Mouse (Mus musculus) heart, embryonic 10.5 days (tissue): Measurements from ENCODE around the gene Adra1b. TPM values are rescaled to one million over a fixed set of nuclear protein-coding genes. Genes with fewer than 3 reads are reported as not detected.

Experiments used
- DNase-seq: peaks from one replicate; pipeline ENCODE4 v3.0.0-alpha.2; 2017; ENCODE audit warnings: low spot score
- H3K27ac ChIP-seq: fragments of 300-500 bp; sonication (generic); 2 replicates; pipeline ENCODE4 v1.5.1; 2016; ENCODE audit warnings: mild to moderate bottlenecking
- H3K27me3 ChIP-seq: fragments of 300-500 bp; sonication (generic); 2 replicates; pipeline ENCODE4 v1.6.1; 2016; ENCODE audit warnings: mild to moderate bottlenecking; ENCODE audit not compliant: poor library complexity, insufficient read depth, severe bottlenecking
- H3K36me3 ChIP-seq: fragments of 300-500 bp; sonication (generic); 2 replicates; pipeline ENCODE4 v1.6.1; 2016; ENCODE audit warnings: mild to moderate bottlenecking, moderate library complexity
- H3K4me1 ChIP-seq: fragments of 300-500 bp; sonication (generic); 2 replicates; pipeline ENCODE4 v1.6.1; 2016; ENCODE audit warnings: mild to moderate bottlenecking
- H3K4me3 ChIP-seq: fragments of 300-500 bp; sonication (generic); 2 replicates; pipeline ENCODE4 v1.5.1; 2016; ENCODE audit warnings: mild to moderate bottlenecking, moderate library complexity
- H3K9me3 ChIP-seq: fragments of 300-500 bp; sonication (generic); 2 replicates; pipeline ENCODE4 v1.6.1; 2016; ENCODE audit warnings: mild to moderate bottlenecking, moderate library complexity
- WGBS: fragments of 180-500 bp; shearing (Covaris S2); methylation state at CpG from one replicate; pipeline ENCODE4 v1.1.7; 2016; 5-methylcytosine and 5-hydroxymethylcytosine counted together
- polyA plus RNA-seq: library from polyadenylated mRNA; unstranded; fragments of >200 nt; fragmentation: Nextera tagmentation; extraction: Ambion mirVana; gene quantifications from 2 replicates; pipeline ENCODE4 v1.2.1, GENCODE M21; 2016

Gene Adra1b
- polyA plus RNA-seq, 1 experiment from 2014 or later = 3.2 TPM

DNA sequence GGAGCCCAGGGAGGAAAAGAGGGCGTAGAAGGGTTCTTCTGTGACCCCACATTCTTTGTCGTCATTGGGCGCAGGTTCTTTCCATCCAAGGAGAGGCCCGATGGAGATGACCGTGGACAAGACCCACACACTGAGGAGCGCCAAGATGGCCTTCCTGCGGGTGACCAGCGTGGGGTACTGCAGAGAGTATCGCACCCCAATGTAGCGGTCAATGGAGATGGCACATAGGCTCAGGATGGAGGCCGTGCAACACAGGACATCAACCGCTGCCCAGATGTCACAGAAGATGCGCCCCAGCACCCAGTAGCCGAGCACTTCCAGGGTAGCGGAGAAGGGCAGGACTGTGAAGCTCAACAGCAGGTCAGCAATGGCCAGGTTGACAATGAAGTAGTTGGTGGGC, 65.6 kb downstream of the Adra1b start:
- DNase-seq = peak; percentile 72
- peaks cover 26% of the 10 kb centered on the region for H3K27me3 ChIP-seq
- H3K27ac ChIP-seq = peak overlapping the region; percentile 87; the same call in 1 of the 2 replicates
- no peaks in the 10 kb centered on the region for H3K9me3 ChIP-seq
- H3K36me3 ChIP-seq = no peaks in the 10 kb centered on the region
- peak overlapping the region; percentile 74 for H3K4me3 ChIP-seq
- 0 out of 2 replicates have a peak, but pooled peaks cover 5% of the 10 kb centered on the region for H3K4me1 ChIP-seq
- 85% methylated on average over 15 of the region's 15 CpGs for WGBS

- 0 out of 2 replicates have a peak, but pooled peaks cover 5% of the 10 kb centered on the region for H3K4me1 ChIP-seq
- 0 out of 2 replicates have a peak, but pooled peaks cover under 1% of the 10 kb centered on the region for H3K36me3 ChIP-seq
- H3K9me3 ChIP-seq = no peaks in the 10 kb centered on the region
- H3K4me3 ChIP-seq = peak overlapping the region; percentile 74
- peaks cover 26% of the 10 kb centered on the region for H3K27me3 ChIP-seq
- H3K27ac ChIP-seq = no peak overlapping the region
- 54% methylated on average over 11 of the region's 11 CpGs for WGBS
- peak; percentile 22 for DNase-seq
Measured at GRCm38 (mm10) chr11:43834531-43834930, 66.5 kb downstream of the Adra1b start.

- DNase-seq = no peak
- 74% methylated on average over 4 of the region's 4 CpGs for WGBS
- H3K4me1 ChIP-seq = 0 out of 2 replicates have a peak, but pooled peaks cover 5% of the 10 kb centered on the region
- H3K36me3 ChIP-seq = peaks cover 4% of the 10 kb centered on the region; the same call in 1 of the 2 replicates
- H3K4me3 ChIP-seq = no peak overlapping the region
- peaks cover 10% of the 10 kb centered on the region for H3K27me3 ChIP-seq
- no peaks in the 10 kb centered on the region for H3K9me3 ChIP-seq
- no peak overlapping the region for H3K27ac ChIP-seq
Measured at GRCm38 (mm10) chr11:43831530-43831929, 69.5 kb downstream of the Adra1b start.

DNA sequence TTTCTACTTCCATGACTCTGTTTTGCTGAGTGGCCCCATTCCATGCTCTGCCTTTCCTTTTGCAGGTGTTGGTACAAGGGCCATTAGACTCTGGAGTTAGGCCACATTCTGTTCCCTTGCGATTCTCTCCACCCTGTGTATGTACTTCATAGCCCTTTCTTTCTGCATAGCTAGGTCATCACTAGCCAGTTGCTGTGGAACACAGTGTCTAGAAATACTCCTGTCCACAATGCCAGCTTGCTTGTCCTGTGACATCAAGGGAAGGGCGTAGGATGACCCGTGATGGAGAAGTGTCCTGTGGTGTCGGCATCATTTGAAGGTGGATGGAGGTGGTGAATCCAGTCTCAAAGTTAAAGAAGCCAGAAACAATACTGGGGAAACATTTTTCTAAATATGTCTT, 74.2 kb downstream of the Adra1b start:
- H3K4me1 ChIP-seq = peaks cover 13% of the 10 kb centered on the region
- H3K9me3 ChIP-seq = no peaks in the 10 kb centered on the region
- no peak overlapping the region for H3K4me3 ChIP-seq
- WGBS = 93% methylated on average over 4 of the region's 4 CpGs
- no peaks in the 10 kb centered on the region for H3K27me3 ChIP-seq
- no peak overlapping the region for H3K27ac ChIP-seq
- peaks cover 4% of the 10 kb centered on the region; the same call in 1 of the 2 replicates for H3K36me3 ChIP-seq
- no peak for DNase-seq

- WGBS = 50% methylated on average over 5 of the region's 5 CpGs
- DNase-seq = no peak
- H3K36me3 ChIP-seq = no peaks in the 10 kb centered on the region
- peak overlapping the region; percentile 65 for H3K27ac ChIP-seq
- no peaks in the 10 kb centered on the region for H3K27me3 ChIP-seq
- no peak overlapping the region for H3K4me3 ChIP-seq
- H3K9me3 ChIP-seq = no peaks in the 10 kb centered on the region
- peaks cover 28% of the 10 kb centered on the region for H3K4me1 ChIP-seq
Measured at GRCm38 (mm10) chr11:43823349-43823748, 77.7 kb downstream of the Adra1b start.

DNA sequence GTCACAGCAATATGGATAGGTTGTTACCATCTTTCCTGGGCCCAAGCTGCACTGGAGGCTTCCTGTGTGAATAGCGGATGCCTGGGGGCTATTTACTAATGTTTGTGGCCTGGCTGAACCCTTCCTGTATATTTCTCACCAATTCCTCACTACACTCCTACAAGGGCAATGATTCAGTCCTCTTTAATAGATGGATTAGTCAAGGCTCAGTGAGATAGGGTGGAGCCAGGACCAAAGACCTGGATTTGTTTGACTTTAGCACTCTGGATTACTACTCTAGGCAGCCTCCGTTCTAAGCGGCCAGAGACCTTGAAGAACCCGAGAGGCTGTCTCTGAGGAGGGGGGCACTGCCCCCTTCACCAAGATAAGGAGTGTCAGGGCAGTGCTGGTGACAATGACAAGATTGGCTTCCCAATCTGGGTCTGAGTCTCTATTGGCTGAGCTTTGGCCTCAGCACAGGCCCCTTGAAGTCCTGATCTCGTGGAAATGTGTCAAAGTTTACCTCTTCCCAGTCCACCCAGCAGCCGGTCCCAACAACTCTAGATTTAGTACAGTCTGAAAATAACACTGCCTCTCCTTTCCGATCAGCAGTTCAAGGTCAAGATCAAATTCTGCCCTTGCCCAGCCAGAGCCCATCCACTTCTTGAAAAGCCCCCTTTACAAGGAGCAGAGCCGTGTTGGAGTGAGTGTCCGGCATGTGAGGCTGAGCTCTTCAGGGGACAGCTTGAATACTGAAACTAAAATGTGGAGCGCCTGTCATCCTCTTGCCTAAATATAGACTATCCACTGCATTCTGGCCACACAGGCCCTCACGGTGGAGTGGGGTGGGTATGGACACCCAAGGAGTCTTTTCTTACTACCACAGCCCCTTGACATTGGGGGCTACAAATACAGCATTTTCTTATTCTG, 80.2 kb downstream of the Adra1b start:
- Histone ChIP-seq H3K4me3 (no peak overlapping the region; the same call in 1 of the 2 replicates), H3K36me3 (no peaks in the 10 kb centered on the region), H3K4me1 (peaks cover 28% of the 10 kb centered on the region), H3K27me3 (no peaks in the 10 kb centered on the region), H3K9me3 (no peaks in the 10 kb centered on the region), H3K27ac (peak overlapping the region; percentile 87)
- DNase-seq = peak; percentile 86
- 35% methylated on average over 11 of the region's 11 CpGs for WGBS

DNA sequence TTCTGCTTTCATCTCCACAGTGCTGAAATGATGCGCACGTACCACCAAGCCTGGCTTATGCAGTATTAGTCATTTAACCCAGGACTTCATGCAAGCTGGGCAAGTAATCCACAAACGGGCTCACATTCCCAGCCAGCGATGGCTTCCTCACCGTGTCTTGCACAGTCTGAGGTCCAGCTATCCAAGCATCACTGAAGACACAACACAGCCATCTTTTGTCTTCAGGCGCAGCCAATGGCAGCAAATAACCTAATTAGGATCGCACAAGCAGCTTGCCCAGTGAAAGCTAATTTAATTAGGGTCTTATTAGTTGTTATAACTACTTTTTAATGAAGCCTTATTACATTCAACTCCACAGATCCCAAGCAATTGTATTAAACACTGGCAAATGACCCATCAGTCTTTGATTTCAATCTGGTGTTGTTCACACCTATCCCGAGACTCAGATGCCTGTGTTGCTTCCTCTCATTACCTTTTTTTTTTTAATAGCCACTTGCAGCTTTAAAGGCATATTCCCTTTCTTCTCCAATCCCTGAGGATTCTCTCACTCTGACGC, 83.6 kb downstream of the Adra1b start:
- no peaks in the 10 kb centered on the region for H3K27me3 ChIP-seq
- no peak overlapping the region for H3K27ac ChIP-seq
- 73% methylated on average over 9 of the region's 9 CpGs for WGBS
- no peak overlapping the region for H3K4me3 ChIP-seq
- H3K9me3 ChIP-seq = no peaks in the 10 kb centered on the region
- peaks cover 21% of the 10 kb centered on the region for H3K4me1 ChIP-seq
- DNase-seq = no peak
- no peaks in the 10 kb centered on the region for H3K36me3 ChIP-seq

DNA sequence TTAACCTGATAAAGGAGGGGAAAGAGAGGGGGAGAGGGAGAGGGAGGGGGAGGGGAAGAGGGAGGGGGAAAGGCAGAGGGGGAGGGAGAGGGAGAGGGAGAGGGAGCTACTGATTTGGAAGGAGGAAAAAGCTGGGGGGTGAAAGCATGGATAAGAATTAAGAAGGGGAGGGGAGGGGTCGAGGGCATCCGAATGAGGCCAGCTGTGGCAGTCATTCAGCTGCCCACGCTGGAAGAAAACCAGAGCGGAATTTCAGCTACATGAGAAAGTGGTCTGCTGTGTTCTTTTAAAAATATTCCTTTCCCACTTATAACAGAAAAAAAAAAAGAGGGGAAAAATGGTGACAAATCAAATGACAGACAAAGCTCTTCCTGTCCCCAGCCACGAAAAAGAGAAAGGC, 88.5 kb downstream of the Adra1b start:
- Histone ChIP-seq H3K4me3 (no peak overlapping the region), H3K9me3 (no peaks in the 10 kb centered on the region), H3K27ac (no peak overlapping the region), H3K27me3 (no peaks in the 10 kb centered on the region), H3K4me1 (peaks cover 2% of the 10 kb centered on the region), H3K36me3 (no peaks in the 10 kb centered on the region)
- 66% methylated on average over 5 of the region's 5 CpGs for WGBS
- DNase-seq = no peak

- 70% methylated on average over 5 of the region's 5 CpGs for WGBS
- H3K36me3 ChIP-seq = no peaks in the 10 kb centered on the region
- no peaks in the 10 kb centered on the region for H3K27me3 ChIP-seq
- H3K9me3 ChIP-seq = no peaks in the 10 kb centered on the region
- no peak overlapping the region for H3K27ac ChIP-seq
- no peak overlapping the region for H3K4me3 ChIP-seq
- DNase-seq = no peak
- H3K4me1 ChIP-seq = no peaks in the 10 kb centered on the region
Measured at GRCm38 (mm10) chr11:43807732-43808131, 93.3 kb downstream of the Adra1b start.

- DNase-seq = no peak
- Histone ChIP-seq H3K4me1 (no peaks in the 10 kb centered on the region), H3K27me3 (no peaks in the 10 kb centered on the region), H3K4me3 (no peak overlapping the region), H3K27ac (no peak overlapping the region), H3K9me3 (no peaks in the 10 kb centered on the region), H3K36me3 (no peaks in the 10 kb centered on the region)
- WGBS = 64% methylated on average over 8 of the region's 8 CpGs
Measured at GRCm38 (mm10) chr11:43795992-43796391, 105.0 kb downstream of the Adra1b start.

- Histone ChIP-seq H3K27ac (no peak overlapping the region), H3K9me3 (no peaks in the 10 kb centered on the region), H3K27me3 (no peaks in the 10 kb centered on the region), H3K4me3 (no peak overlapping the region), H3K36me3 (no peaks in the 10 kb centered on the region), H3K4me1 (no peaks in the 10 kb centered on the region)
- no peak for DNase-seq
- WGBS = 81% methylated on average over 6 of the region's 6 CpGs
Measured at GRCm38 (mm10) chr11:43790446-43790845, 110.6 kb downstream of the Adra1b start.

DNA sequence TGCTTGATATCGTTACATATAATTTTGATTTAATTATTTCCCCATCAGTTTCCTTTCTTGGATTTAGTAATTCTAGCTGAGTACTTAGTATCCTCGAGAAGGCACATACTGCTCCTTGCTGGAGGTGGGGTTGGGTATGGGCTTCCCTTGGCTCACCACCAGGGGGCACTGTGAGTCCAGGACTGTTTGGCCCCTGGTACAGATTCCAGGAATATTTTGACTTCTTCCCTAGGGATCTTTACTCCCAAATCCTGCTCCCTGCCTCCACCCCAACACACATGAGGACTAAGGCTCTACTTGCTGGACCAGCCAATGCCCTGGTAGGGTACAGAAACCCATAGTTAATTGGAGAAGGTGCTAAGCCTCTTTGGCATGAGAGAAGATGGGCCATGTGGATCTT, 117.2 kb downstream of the Adra1b start:
- Histone ChIP-seq H3K4me3 (no peak overlapping the region), H3K4me1 (peaks cover 10% of the 10 kb centered on the region), H3K36me3 (no peaks in the 10 kb centered on the region), H3K27me3 (no peaks in the 10 kb centered on the region), H3K27ac (0 out of 2 replicates have a peak overlapping the region, but pooled peaks have one; percentile 22), H3K9me3 (no peaks in the 10 kb centered on the region)
- WGBS = 10% methylated on average over 2 of the region's 2 CpGs
- DNase-seq = peak; percentile 86

GRCm38 (mm10) chr11:43783106-43783505, 117.9 kb downstream of the Adra1b start:
- no peaks in the 10 kb centered on the region for H3K36me3 ChIP-seq
- no peak overlapping the region for H3K27ac ChIP-seq
- H3K27me3 ChIP-seq = no peaks in the 10 kb centered on the region
- H3K4me3 ChIP-seq = no peak overlapping the region
- DNase-seq = no peak
- no peaks in the 10 kb centered on the region for H3K9me3 ChIP-seq
- WGBS = 71% methylated on average over 5 of the region's 5 CpGs
- peaks cover 10% of the 10 kb centered on the region for H3K4me1 ChIP-seq
